Mouse (Mus musculus) liver, embryonic 14.5 days (tissue): ENCODE results near the gene Primpol.

Experiments used
- CTCF ChIP-seq: IDR thresholded peaks from 2 replicates; pipeline ENCODE4 v1.5.1; 2016; ENCODE audit warnings: antibody characterized with exemption, low read depth, control low read depth
- EP300 ChIP-seq: IDR thresholded peaks from 2 replicates; pipeline ENCODE4 v1.6.1; 2016; ENCODE audit warnings: antibody characterized with exemption, low read depth

GRCm38 (mm10) chr8:46630932-46631331, 13.9 kb upstream of the Primpol start:
- TF ChIP-seq CTCF (no peak), EP300 (no peak)
